ENCODE assay signal across 11 mouse cellular contexts in genomic region chr6:28931234-28931633, GRCm38 (mm10).
DNase-seq lines count a peak whose midpoint lies in the region; ATAC-seq lines count a peak whose summit lies in the region.
"Had no signal": no experiment of that assay in that cellular context is flagged by ENCODE, and none has a peak within 500 bp of the region (broad histone marks: within the 10 kb centered on the region; RNA-seq: fewer than 3 reads in every experiment).

No protein-coding gene starts in this region.

- H3K36me3 ChIP-seq in kidney, embryonic 15.5 days, result no peaks in the 10 kb centered on the region
- no peaks in the 10 kb centered on the region for H3K36me3 ChIP-seq in embryonic facial prominence, embryonic 10.5 days (replicated peaks)
- no peaks in the 10 kb centered on the region for H3K36me3 ChIP-seq in forebrain, embryonic 15.5 days
- no peaks in the 10 kb centered on the region for H3K36me3 ChIP-seq in midbrain, embryonic 11.5 days (ENCODE audit: control insufficient read depth, insufficient read depth, low read length)

- no peak overlapping the region for H3K27ac ChIP-seq in kidney, embryonic 15.5 days
- no peak overlapping the region for H3K27ac ChIP-seq in embryonic facial prominence, embryonic 10.5 days (replicated peaks)
- H3K27ac ChIP-seq in forebrain, embryonic 15.5 days (replicated peaks), result no peak overlapping the region
- H3K27ac ChIP-seq in midbrain, embryonic 11.5 days (ENCODE audit: low read depth, low read length), result no peak overlapping the region
- H3K27ac ChIP-seq: liver, embryonic 14.5 days had no signal

- ATAC-seq in kidney, embryonic 15.5 days (replicated peaks; ENCODE audit: low FRiP score), result no peak
- ATAC-seq in forebrain, embryonic 15.5 days (replicated peaks), result peak; percentile 14; the same call in 1 of the 2 replicates
- 0 out of 2 replicates have a peak, but pooled peaks have one; percentile 11 for ATAC-seq in midbrain, embryonic 11.5 days (ENCODE audit: low FRiP score)

- no peak overlapping the region for H3K4me3 ChIP-seq in kidney, embryonic 15.5 days (replicated peaks)
- peak overlapping the region; percentile 50 for H3K4me3 ChIP-seq in embryonic facial prominence, embryonic 10.5 days
- no peak overlapping the region for H3K4me3 ChIP-seq in forebrain, embryonic 15.5 days
- no peak overlapping the region for H3K4me3 ChIP-seq in midbrain, embryonic 11.5 days (ENCODE audit: low read depth, low read length)
- H3K4me3 ChIP-seq: myocyte had no signal

- no peaks in the 10 kb centered on the region for H3K9me3 ChIP-seq in kidney, embryonic 15.5 days (replicated peaks)
- no peaks in the 10 kb centered on the region for H3K9me3 ChIP-seq in embryonic facial prominence, embryonic 10.5 days
- H3K9me3 ChIP-seq in forebrain, embryonic 15.5 days, result no peaks in the 10 kb centered on the region
- no peaks in the 10 kb centered on the region for H3K9me3 ChIP-seq in midbrain, embryonic 11.5 days (ENCODE audit: control insufficient read depth, low read length)

- DNase-seq in kidney, adult 8-10 months, result no peak
- DNase-seq in embryonic facial prominence, embryonic 10.5 days (ENCODE audit: low spot score), result no peak
- peak; percentile 86 for DNase-seq in midbrain, embryonic 11.5 days (ENCODE audit: low spot score, missing footprints)
- DNase-seq in left cerebral cortex, postnatal 36 days (ENCODE audit: low spot score in 2 of 2), result no peak
- no peak for DNase-seq in adrenal gland, postnatal 4 days (ENCODE audit: low spot score in 2 of 2)
- DNase-seq in right cerebral cortex, postnatal 14 days, result no peak
- DNase-seq: adrenal gland, postnatal 10 days had no signal

- H3K9ac ChIP-seq in kidney, embryonic 15.5 days, result no peak overlapping the region
- no peak overlapping the region for H3K9ac ChIP-seq in forebrain, embryonic 15.5 days (replicated peaks)
- no peak overlapping the region for H3K9ac ChIP-seq in midbrain, embryonic 11.5 days (ENCODE audit: low read length)
- H3K9ac ChIP-seq: liver, embryonic 14.5 days had no signal

- H3K4me1 ChIP-seq in kidney, embryonic 15.5 days, result peaks cover 20% of the 10 kb centered on the region
- peaks cover 18% of the 10 kb centered on the region for H3K4me1 ChIP-seq in embryonic facial prominence, embryonic 10.5 days
- peaks cover 21% of the 10 kb centered on the region for H3K4me1 ChIP-seq in forebrain, embryonic 15.5 days
- peaks cover 3% of the 10 kb centered on the region for H3K4me1 ChIP-seq in midbrain, embryonic 11.5 days (ENCODE audit: control insufficient read depth, insufficient read depth, low read length)

- intact Hi-C loops in left cerebral cortex, postnatal 36 days (cut with DNase I), result no loop called here

- 24% methylated on average over 9 of the region's 9 CpGs for WGBS in kidney, embryonic 15.5 days
- 18% methylated on average over 9 of the region's 9 CpGs for WGBS in embryonic facial prominence, embryonic 10.5 days
- WGBS in forebrain, embryonic 15.5 days, result 10% methylated on average over 9 of the region's 9 CpGs
- WGBS in midbrain, embryonic 11.5 days, result 29% methylated on average over 9 of the region's 9 CpGs

- H3K27me3 ChIP-seq in kidney, embryonic 15.5 days, result no peaks in the 10 kb centered on the region; the same call in 1 of the 2 replicates
- 0 out of 2 replicates have a peak, but pooled peaks cover 9% of the 10 kb centered on the region for H3K27me3 ChIP-seq in embryonic facial prominence, embryonic 10.5 days (replicated peaks; ENCODE audit: low read depth, poor library complexity, severe bottlenecking)
- no peaks in the 10 kb centered on the region for H3K27me3 ChIP-seq in forebrain, embryonic 15.5 days
- H3K27me3 ChIP-seq in midbrain, embryonic 11.5 days (ENCODE audit: control insufficient read depth, insufficient read depth, low read length), result no peaks in the 10 kb centered on the region

- H3K4me2 ChIP-seq in kidney, embryonic 15.5 days, result peak overlapping the region; percentile 60
- peak overlapping the region; percentile 65; the same call in 1 of the 2 replicates for H3K4me2 ChIP-seq in forebrain, embryonic 15.5 days (replicated peaks)
- H3K4me2 ChIP-seq in midbrain, embryonic 11.5 days, result peak overlapping the region; percentile 40; the same call in 1 of the 2 replicates
